Mouse (Mus musculus) heart, adult 11 months (tissue): ENCODE measurements around the gene Dip2b.

Experiments
- DNase-seq: peaks from one replicate; pipeline ENCODE4 v3.0.0; 2022

Gene Dip2b

DNA sequence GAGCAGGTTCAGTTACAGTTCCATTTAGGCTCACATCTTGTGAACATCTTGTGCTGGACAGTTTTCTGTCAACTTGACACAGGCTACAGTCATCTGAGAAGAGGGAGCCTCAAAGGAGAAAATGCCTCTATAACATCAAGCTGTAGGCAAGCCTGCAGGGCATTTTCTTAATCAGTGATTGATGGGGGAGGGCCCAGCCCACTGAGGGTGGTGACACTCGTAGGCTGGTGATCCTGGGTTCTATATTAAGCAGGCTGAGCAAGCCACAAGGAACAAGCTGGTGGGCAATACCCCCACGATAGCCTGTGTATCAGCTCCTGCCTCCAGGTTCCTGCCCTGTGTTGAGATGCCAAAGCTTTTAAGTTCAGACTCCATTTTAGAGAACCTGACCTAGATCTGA lies 230.5 kb downstream of the Dip2b start:
- DNase-seq: peak; percentile 71
